Mouse (Mus musculus) Muller cell, postnatal 12 days (primary cell): ENCODE results near the gene Rabgef1.
"Not testable (repeated sequence)": the region's sequence is repeated elsewhere in the genome, so short reads cannot be mapped to it uniquely, and the experiment has no call there.

Experiments used
- DNase-seq: peaks from one replicate; pipeline ENCODE4 v3.0.0-alpha.2; 2015; ENCODE audit errors: inconsistent ontology term

Rabgef1 gene

DNA sequence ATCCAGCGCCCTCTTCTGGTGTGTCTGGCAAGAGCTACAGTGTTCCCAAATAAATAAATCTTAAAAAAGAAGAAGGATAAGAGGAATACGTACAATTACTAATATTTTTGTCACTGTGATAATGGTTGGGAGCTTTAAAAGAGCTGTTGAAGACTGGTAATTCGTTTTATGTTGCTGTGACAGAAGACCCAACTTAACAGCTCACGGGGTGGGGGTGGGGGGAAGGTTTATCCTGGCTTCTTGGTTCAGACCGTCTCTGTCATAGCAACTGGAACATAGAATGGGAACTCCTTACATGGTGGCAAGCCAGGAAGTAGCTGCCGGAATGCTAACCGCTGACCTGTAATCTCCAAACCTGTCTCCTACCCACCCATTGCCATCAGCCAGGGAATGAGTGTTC is 45.2 kb downstream of the Rabgef1 start, which contains the start of gene Tmem248:
Gene Tmem248, plus strand, starts transcription at position 301 of the 400 bp plus-strand sequence.
- no peak for DNase-seq

DNA sequence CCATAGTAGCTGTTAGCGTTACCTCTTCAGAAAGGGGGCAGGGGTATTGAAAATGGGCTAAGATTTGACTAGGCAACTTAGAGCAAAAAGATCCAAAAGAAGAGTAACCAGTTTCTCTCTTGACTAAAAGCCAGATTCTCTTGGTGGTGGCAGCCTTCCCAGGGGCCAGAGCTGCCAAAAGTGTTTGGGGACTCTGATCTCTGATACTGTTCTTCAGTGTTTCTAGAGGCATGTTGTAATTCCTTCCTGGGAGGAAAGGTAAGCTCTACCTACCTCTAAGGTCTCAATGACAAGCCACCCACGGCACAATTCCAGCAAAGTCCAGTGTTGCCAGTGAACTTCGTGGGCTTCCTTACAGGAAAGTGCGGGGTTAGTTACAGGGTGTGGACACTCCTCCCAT is 45.8 kb downstream of the Rabgef1 start:
- DNase-seq = no peak

DNA sequence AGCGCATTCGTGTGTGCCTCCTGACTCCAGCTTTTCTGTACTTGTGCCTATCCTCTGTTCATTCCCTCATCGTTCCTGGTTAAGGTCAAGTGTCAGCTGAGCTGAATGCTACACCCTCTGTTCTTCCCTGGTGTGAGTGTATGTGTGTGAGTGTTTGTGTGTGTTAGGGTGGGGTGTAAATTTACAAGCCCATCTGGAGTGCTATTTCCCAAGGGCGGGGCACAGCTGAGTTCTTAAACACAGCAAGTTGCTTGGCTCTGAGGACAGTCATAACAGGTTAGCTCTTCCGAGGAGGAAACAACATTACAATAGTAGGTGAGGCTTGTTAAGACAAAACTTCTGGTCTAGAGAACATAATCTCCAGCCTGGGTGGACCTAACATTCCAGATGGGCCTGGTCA is 46.7 kb downstream of the Rabgef1 start:
- DNase-seq = no peak

DNA sequence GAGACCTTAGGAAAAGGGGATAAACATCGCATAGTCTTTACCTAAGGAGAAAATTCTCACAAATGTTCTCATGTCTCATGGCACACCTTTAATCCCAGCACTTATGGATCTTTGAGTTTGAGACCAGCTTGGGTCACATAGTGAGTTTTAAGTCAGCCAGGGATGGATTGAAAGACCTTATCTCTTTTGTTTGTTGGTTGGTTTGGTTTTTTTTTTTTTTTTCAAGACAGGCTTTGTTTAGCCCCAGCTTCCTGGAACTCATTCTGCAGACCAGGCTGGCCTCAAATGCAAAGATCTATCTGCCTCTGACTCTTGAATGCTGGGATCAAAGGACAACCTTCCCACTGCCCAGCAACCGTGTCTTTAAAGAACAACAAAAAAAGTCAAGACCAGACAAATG is 49.7 kb downstream of the Rabgef1 start:
- no peak for DNase-seq

DNA sequence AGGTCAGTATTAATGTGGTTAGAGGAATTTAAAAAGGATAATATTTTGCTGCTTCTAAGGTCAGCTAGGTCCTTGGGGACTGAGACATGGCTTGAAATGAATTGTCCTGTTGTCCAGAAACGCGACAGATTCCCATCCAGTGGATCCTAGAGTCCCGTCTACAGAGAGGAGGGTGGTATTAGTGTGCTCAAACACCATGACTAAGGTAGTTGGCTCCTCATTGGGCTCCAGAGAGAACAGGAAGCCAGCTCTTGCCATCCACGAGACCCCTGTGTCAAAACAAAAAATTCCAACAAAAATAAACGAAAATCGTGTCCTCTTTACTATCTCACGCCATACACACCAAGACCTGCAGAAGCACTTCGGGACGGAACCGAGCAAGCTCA is 50.2 kb downstream of the Rabgef1 start:
- no peak for DNase-seq

DNA sequence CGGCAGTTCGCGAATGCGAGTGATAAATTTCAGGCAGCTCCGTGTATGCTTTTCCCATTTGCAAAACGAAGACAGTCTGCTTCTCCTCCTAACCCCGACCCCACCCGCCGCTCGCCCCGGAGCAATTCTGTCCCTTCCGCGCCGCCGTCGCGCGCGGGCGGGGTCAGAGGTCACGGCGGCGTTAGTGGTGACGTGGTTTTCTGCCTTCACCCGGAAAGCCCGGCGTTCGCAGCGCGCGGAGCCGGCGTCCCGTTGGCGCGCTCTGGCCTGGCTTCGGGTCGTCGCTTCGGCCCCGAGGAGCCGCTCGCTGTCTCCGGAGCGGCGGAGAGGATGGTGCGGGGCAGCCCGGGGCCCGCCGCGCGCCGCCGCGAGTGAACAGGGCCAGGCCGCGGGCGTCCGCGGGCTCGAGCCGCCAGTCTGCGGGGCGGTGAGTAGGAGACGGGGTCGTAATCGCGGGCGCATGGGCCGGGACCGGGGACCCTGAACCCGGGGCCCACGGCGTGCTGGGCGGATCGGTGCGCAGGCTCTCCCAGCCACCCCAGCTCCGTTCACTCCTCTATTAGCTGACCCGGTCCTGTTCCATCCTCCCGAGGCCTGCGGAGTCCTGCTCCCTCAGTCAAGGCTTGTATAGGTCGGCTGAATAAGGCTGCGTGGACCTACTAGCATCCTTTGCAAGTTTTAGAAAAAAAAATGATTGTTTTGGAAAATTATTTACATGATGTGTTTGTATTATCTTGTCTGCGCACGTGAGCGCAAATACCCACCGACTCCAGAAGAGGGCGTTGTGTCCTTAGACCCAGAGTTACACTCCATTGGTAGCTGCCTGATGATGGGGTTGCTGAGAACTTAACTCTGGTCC is 50.8 kb downstream of the Rabgef1 start:
- DNase-seq = peak; percentile 95

DNA sequence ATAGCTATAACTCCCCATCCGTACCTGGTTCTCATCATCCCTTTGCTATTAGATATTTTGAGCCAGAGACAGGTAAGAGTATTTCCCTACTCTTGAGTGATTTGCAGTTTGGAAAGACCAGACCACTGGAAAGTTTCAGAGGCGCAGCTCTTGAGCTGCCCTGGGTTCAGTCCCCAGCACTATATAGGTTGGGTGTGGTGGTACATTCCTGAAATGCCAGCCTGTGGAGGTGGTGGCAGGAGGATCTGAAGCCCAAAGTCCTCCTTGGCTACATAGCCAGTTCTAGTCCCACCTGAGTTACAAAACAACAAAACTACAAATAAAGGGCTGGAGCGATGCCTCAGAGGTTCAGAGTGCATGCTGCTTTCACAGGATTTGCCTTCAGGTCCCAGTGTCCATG is 55.2 kb downstream of the Rabgef1 start:
- DNase-seq = no peak

DNA sequence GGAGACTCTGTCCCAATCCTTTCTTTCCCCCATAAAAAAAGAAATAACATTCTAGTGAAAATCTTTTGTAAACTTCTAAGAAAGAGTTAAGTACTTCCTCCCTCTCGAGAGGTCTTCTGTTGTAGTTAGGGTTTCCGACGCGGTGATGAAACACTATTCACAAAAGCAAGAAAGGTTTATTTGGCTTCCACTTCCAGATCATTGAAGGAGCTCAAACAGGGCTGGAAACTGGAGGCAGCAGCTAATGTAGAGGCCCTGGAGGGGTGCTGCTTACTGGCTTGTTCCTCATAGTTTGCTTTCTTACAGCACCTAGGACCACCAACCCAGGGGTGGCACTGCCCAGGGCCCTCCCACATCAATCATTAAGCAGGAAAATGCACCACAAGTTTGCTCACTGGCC is 56.5 kb downstream of the Rabgef1 start:
- DNase-seq = no peak

DNA sequence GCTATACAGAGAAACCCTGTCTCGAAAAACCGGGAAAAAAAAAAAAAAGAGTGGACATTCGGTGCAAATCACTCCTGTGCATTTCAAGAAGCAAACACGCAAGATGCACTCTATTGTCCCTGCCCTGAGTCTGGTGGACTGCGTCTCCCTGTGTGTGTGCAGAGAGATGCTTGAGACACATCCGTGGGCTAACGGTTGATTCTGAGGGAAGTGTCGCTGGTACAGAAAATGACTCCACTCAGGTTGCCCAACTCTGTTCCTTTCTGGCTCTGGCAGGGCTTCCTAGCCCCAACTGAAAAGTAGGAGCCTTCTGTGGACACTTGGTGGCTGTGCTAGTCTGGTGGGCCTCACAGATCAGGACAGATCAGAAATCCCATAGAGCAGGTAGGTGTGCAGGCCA is 64.7 kb downstream of the Rabgef1 start:
- DNase-seq = no peak

DNA sequence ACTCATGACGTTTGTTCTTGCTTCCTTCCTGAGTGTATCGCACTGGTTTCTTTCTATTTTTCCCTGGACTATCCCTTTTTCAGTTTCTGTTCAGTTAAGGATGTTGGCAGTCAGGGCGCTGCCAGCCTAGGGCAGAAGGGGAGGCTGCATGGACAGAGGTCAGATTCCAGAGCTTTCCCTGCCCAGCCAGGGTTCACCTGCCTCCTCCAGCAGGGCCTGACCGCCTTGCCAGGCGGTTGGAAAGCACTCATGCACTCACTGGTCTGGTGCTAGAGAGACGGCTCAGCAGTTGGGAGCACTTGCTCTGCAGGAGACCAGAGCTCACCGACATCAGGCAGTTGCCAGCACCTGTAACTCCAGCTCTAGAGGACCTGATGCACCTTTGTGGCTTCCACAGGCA is 67.6 kb downstream of the Rabgef1 start:
- DNase-seq = no peak

DNA sequence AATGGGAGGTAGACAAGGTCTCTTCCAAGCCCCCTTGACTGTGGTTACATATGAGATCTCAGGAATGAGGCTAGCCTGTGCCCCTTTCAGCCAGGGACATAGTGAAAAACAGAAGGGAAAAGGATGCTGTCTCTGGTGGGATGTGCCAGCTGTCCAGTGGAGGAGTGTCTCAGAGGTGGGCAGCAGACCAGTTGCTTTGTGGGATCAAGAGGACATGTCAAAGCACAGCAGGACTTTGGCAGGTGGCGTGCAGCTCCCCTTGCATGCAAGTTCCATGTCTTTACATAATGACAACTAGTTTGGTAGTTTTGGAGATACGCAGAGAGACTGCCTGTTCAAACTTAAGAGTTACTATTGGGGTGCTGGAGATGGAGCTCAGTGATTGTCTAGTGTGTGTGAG is 68.3 kb downstream of the Rabgef1 start:
- no peak for DNase-seq

DNA sequence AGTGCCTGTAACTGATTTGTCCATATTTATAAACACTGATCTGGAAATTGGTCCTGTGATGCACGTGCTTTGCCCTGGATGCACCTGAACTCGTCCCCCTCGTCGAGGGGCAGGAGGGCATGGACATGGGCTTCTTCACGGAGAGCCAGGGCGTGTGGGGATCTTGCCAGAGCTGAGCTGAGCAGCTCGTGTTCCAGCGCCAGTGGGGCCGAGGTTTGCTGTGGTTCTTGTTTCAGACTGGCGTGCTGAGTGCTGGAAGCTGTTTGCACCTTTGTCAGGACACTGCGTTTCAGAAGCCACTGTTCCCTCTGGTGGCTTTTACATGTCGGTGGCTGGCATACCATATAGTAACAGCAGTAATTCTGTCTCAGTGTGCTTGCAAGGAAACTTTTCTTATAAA is 69.8 kb downstream of the Rabgef1 start:
- DNase-seq = no peak

DNA sequence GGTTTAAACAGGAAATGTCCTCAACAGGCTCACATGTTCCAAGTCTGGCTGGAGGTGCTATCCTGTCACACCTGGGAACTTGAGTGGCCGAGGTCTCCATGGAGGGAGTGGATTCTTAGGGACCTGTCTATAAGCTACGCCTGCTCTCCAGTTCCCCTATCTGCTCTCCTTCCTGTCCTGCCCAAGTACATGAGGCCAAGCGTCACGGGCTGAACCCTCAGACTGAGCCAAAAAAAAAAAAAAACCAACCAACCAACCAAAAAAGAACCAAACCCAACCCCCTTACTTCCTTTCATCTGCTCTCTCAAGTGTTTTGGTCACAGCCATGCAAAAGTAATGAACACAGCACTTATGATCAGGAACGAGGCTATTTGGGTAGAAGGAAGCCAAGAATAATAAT is 76.2 kb downstream of the Rabgef1 start:
- DNase-seq = no peak

DNA sequence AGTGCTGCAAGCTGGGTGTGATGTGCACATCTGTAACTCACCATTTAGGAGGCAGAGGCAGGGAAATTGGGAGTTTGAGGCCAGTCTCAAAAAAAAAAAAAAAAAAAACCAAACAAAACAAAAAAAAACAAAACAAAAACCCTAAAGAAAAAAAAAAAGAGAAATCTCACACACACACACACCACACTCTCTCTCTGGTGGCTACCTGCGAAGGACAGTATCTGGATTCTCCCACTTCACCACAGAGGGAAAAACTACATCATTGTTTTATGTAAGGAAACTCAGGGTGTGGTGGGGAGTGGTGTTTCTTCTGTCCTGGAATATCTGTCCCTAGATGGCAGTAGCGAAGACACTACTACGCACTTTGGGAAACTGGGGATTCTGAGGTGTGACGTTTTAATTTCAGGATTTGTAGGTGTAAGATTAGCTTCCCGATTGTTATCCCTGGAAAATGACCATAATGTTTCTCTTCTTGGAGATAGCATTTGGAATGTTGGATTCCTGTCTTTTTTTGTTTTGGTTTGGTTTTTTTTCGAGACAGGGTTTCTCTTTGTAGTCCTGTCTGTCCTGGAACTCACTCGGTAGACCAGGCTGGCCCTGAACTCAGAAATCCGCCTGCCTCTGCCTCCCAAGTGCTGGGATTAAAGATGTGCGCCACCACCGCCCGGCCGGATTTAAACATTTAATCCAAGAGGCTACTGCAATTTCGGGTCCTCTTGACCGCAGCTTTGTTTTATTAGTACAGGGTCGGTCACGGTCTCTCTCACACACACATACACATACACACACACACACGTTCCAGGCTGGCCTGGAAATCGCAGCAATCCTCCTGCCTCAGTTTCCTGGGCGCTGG is 82.8 kb downstream of the Rabgef1 start:
- DNase-seq = peak; percentile 65

DNA sequence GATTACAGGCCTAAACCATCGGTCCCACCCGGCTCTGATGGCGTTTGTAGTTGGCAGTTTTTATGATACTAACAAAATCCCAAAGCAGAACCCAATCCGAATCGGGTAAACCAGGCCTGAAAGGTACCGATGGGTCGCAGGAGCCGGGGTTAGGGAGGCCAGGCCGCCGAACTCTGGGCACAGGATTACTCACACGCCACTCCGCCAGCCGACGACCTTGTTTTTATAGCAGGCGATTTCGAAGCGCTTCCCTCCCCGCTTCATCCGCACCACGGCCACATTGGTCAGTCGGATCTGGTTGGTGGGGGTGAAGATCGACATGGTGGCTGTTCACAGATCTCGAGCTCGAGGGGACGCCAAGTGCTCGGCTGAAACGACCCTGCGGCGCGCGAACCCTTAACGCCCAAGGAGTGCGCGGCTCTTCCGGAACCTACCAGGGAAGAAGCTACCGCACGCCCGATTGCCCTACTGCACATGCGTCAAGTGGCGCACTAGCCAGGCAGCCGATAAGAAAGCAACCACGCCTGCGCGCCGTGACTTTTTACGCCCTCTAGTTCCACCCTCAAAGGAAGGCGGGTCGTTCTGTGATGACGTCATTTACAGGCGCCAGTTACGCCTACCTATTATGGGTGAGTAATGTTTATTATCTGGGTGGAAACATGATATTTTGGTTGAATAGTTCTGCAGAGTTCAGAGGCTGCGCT is 83.6 kb downstream of the Rabgef1 start, which contains the start of the genes Sbds and Tyw1:
Gene Sbds, minus strand, starts transcription at position 514 of the 704 bp plus-strand sequence.
Gene Tyw1, plus strand, starts transcription at position 603 of the 704 bp plus-strand sequence.
- peak; percentile 96 for DNase-seq

DNA sequence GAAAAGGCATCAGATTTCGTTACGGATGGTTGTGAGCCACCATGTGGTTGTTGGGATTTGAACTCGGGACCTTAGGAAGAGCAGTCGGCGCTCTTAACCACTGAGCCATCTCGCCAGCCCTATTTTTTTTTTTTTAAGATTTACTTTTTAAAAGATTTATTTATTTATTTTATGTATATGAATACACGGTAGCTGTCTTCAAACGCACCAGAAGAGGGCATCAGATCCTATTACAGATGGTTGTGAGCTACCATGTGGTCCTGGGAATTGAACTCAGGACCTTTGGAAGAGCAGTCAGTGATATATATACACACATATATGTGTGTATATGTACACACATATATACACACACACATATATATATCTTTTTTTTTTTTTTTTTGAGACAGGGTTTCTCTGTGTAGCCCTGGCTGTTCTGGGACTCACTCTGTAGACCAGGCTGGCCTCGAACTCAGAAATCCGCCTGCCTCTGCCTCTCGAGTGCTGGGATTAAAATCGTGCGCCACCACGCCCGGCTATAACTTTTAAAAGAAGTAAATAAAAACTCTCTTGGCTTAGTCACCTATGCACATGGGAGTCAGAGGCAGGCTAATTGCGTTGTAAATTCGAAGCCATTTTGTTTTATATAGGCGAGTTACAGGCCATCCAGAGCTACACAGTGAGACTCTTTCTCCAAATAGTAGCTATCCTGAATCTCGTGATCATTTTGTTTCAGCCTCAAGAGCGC is 84.4 kb downstream of the Rabgef1 start:
- not testable (repeated sequence) for DNase-seq

DNA sequence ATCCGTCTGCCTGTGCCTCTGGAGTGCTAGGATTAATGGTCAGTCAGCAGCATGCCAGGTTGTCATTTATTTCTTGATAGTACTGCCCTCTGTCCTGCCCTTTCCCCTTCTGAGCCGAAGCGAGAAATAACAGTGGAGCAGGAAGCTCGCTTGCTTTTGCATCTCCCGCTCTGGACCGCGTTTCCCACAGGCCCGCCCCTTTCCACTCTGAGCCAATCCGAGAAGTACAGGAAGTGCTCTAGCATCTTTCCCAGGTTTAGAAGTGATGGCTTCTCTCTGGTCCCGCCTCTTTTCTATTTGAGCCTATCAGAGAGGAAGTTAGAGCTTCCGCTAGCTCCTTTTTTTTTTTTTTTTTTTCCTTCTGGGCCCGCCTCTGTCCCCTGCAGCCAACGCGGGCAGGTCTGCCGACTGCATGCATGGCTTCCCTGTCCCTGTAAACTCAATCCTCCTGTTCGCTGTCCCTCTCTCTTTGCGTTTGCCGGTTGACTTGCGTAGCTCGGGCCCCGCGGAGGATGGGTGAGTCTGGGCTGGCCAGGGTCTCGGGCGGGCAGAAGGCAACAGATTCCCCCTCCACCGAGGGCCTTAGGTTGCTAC is 85.2 kb downstream of the Rabgef1 start:
- peak; percentile 95 for DNase-seq

DNA sequence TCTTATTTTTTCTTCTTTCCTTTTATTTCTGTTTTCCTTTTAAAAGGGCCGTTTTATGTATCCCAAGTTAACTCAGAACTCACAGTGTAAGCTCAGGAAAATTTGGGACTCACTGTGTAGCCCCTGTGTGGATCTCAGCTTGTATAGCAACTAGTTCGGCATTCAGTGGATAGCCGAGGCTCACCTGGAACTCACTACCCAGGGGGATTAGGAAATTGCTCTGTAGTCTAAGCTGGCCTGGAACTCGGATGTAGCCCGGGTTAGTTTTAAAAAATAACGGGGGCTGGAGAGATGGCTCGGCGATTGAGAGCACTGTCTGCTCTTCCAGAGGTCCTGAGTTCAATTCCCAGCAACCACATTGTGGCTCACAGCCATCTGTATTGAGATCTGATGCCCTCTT is 85.7 kb downstream of the Rabgef1 start:
- DNase-seq = no peak

DNA sequence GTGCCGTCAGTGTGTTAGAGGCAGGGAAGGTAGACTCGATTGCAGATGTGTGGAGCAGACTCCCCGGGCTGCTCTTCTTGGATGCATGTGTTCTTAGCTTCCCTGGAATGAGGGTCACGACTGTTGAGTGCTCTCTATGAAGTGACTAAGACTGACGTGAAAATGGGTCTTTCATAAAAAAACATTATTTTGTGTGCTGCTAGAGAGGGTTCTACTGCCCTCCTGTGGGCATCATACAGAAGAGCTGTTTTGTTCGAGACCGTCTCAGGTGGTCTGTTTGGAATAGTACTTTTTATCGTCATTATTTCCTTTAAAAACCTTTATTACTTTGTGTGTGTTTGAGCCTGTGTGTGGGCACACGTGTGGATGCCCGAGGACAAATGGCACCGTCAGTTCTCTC is 91.9 kb downstream of the Rabgef1 start:
- DNase-seq = peak; percentile 17
